Mouse (Mus musculus) embryo, embryonic 10 days (tissue): ENCODE results near the gene Jph4.

Source experiments
- DNase-seq: peaks from one replicate; pipeline ENCODE4 v3.0.0-alpha.2; 2015; ENCODE audit warnings: low spot score

Gene Jph4

DNA sequence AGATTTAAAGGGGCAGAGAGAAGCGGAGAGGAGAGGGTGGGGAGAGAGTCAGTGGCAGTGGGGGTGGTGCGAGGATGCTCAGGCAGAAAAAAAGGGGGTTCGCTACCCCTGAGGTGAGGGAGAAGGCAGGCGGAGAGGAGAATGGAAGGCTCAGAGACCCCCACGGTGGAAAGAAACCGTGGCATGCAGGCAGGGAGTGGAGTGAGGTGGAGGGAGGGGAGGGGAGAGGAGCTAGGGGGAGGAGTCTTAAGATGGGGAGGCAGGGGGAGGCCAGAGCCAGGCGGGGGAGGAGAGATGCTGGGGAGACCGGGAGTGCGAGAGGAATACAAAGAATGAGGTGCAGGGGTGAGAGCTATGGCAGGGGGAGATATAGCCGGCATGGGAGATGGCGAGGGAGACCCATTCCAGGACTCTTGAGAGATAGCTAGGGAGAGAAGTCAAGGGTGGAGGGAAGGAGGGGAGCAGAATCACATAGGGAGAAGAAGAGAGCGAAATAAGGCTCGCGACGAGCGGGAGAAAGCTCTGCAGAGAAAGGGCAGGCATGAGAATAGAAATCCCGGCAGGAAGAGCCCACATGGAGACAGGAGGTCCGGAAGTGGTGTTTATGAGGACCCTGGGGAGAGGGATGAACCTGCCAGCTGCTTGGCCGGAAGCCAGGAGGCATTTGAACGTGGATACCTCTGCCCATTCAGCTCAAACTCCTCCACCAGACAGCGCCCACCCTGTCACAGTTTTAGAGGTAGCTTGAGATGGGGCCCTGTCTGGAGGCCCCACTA lies at the start of gene Jph4:
Gene Jph4, minus strand, starts transcription at position 511 of the 776 bp plus-strand sequence.
- no peak for DNase-seq

DNA sequence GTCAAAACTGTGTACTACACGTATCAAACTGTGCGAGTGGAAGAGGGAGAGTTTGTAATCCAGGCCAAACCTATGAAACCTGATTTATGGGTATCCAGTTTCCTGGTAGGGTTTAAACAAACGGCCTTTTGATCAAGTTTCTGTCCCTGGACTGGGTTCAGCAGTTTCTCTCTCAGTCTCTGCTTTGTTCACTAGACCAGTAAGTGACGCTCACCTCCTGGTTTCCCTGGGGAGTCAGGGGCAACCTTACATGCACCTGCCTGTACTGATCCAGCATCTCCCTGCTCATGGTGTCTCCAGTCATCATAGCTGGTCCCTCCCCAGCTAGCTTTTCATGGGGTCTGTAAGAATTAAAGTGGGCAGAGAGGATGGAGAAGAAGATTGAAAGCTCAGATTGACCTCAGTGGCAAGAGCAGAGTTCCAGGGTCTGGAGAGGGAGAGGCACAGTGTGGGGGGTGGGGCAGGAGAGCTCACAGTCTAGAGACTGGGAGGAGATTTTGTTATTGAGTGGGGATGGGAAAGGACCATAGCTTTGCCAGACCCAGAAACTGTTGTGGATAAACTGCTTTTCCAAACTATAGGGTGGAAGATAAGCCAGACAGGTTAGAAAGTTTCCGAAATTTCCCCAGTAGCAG lies 47.6 kb upstream of the Jph4 start:
- no peak for DNase-seq

DNA sequence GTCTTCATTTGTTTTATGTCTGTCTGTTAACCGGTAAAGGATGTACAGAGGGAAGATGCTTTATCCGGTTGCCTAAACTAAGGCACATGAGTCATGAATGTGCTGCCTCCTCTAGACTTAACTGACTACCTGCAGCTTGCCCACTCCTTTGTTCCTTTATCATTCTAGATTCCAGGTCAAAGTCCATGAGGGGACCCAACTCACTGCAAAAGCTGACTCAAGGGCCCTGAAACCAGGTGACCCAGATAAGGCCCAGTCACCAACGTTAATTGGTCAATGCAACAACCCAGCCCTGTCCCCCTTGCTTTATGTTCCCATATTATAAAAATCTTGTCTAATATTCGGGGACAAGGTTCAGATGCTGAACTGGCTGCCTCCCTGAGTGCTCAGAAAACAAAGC lies 45.4 kb upstream of the Jph4 start:
- DNase-seq, result no peak

DNA sequence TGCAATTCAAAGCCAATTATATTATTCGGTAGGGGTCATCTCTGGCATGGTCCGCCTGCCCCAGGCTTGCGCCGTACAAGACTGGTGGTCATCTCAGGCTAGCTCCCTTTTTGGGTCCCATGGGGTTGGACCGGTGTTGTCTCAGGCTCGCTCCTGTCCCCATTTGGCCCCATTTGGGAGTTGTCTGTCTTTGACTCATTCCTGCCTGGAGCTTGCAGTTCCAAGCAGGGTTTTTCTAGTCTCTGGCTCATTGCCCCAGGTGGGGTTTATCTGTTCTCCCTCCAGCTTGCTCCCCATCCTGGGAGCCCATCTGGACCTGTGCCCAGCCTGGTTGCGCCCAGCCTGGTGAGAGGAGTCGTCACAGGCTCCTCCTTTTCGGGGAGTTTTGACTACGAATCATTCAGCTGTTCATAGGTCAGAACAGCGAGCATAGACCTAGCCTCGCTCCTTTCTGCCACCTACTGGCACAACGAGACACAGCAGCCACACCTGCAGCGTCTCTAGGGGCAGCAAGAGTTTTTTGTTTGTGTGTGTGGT lies 44.4 kb upstream of the Jph4 start:
- peak; percentile 90 for DNase-seq

DNA sequence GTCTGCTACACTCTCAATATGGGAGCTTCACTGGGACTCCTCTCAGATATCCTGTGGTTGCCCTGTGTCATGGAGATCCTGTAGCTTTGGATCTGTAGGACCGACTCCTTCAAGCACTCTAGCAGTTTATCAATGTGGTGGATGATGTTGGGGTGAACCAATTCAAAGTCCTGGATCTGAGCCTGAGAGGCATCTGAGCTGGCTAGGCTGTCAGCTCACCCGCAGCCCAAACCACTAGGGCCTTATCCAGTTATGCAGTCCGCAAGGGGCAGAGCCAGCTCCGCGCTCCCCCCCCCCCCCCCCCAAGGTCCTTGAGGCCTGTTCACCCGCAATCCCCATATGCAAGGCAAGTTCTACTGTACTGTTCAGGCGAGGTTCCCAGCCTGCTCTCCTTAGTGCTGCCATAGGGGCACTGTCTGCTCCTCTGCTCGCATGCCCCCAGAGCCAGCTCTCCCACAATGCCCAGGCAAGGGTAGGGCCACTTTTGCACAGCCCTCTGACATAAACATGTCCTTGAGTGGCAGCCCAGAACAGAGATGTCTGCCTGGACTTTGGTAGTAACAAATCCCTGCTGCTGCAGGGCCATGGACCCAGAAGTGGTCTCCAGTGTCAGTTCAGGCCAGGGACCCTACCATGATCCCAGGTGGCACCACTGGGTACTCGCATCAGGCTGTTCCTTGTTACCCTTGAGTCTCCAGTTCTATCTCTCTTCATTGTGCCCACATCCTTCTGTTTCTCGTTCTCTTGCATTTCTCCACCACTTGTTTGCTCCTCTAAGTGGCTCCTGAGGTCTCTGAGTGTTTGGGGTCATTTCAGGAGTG lies 43.7 kb upstream of the Jph4 start:
- DNase-seq, result no peak

DNA sequence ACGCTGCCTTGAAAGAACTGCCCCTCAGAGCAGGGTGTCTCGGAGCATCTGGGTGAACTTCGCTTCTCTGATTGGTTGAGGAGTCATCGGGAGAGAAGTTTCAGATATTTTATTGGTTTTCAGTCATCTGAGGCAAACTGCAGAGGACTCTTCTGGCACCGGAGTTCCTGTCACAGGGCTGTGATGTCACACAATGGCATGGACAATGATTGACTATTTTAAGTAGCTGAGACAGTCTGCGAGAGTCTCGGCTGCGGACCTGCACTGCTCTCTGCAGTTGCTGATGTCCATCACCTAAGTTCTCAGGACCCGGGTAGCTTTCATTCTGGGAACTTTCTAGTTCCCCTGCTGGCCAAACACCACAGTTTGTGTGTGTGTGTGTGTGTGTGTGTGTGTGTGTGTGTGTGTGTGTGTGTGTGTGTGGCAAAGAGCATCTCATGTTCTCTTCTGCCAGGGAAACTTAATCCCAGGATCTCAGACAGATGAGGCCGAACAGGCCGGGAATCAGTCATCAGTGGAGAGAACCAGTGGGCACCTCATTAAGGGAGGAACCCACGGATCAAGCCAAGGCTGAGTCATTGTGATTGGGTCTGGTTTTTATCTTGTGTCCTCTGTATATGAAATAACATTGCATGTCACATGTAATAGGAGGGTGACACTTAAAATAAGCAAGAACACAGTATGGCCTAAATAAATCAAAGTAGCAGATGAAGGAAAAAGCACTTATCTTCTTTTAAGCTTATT lies 40.8 kb upstream of the Jph4 start:
- DNase-seq, result no peak

DNA sequence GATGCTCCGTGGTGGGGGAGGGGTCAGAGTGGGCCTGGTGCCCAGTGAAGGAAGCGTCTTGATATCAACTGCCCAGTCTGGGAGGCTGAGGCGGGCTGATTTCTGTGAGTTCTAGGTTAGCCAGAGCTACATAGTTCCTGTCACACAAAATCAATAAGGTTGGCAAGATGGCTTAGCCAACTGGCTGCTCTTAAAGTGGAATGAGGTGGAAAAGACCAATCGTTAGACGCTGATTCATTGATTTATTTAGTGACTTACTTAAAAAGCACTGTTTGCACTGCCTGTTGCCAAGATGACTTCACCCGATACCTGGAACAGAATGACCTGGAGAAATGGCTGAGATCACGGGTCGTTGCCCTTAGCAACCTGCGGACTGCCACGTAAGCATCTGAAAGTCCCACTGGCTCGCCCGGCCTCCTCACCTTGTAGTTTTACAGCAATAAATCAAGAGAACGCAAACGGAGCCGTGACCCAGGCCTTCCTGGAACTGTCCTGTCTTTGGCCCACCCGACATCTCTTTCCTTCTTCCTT lies 36.3 kb upstream of the Jph4 start:
- DNase-seq, result no peak

DNA sequence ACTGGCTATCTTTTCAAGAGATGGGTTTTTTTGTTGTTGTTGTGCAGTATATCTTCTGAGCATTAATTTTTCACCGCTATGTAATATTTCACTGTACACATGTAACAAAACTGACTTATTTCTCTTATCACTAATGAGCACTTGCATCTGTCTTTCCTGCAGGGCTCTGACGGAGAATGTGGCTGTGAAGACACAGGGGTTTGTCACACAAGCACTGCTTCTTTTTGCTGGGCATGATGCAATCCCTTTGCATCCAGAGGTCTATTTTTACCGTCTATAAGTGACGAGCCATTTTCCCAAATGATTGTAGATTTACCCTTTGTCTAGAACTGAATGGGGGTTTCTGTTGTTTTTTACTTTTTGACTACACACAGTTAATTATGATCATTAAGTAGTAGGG lies 35.4 kb upstream of the Jph4 start:
- no peak for DNase-seq

DNA sequence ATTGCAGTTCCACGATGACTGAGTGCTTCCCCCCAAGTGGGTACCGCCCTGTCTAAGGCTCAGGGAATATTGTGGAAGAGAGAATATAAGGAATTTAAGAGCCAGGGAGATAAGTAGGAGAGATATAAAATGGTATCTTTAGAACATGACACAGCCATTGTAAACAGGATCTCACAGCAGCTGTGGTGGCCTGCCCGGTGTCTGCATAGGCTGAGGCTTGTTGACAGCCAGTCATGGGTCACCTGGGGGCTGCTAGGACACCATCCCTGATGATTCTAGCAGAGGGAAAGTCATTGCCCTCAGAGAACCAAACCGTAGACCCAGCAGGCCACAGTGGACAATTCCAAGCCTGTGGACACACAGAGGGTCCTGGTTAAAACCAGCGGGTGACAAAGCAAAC lies 34.2 kb upstream of the Jph4 start:
- DNase-seq, result no peak

DNA sequence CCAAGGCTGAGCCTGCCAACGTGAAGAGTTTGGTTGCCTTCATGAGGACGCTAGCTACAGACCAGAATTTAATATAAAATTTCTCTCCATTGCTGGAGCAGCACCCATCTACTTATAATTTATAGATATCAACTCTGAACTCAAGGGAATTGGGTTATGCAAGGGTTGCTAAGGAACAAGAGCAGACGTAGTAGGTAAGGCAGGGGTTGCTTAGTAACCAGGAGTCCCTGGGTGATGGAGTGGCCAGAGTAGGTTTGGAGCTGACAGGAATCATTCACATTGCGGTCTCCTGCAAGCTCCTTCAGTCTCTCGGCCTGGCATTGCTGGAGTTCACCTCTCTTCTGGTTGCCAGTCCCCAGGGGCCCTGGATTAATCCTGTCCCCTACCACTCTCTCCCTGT lies 32.3 kb upstream of the Jph4 start:
- no peak for DNase-seq

DNA sequence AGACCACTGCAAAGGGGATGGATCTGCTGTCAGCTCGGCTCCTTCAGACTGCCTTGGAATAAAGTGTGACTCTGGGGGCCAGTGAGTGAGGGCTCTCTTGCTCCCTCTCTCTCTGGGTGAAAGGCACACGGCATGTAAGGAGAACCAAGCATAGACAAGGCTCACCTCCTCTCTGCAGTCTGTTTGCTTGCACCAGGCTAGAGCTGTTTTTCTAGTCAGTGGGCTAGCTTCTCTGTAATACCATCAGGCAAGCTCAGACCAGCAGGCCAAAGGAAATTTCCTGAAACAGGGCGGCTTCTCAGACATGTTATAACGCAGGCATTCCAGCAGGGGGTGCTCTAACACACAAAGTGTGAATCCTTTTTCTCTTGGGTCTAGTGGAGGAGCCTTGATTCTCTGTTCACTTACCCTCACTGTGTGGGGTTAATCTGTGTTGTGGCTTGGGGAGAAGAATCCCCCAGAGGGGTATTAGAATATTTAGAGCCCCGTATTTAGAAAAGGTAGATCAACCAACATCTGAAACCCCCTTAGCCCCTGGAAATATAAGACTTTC lies 31.7 kb upstream of the Jph4 start:
- DNase-seq, result peak; percentile 82

DNA sequence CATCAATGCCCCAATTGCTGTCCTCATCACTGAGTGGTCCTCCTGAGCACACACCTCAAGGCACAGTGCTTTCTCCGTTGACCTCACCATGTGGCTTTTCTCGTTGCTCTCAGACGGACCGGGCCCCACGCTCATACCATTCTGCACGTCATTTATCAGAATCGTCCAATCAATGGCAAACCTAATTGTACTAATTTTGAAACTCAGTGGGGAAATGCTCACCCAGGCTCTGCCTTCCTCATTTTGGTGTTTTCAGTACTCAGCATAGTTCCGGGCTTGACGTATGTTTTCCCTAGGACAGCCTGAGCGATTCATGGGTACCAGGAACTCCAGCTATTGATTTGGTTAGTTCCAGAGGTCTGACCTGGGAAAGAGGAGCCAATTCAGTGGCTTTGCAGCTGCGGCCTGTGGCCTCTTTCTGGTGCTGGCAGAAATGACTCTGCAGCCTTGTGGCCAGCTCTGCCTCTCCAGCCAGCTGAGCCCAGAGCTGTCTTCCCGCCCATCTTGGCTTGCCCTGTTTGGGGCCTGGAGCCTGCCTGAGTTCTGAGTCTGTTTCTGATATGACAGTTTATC lies 30.2 kb upstream of the Jph4 start:
- no peak for DNase-seq

DNA sequence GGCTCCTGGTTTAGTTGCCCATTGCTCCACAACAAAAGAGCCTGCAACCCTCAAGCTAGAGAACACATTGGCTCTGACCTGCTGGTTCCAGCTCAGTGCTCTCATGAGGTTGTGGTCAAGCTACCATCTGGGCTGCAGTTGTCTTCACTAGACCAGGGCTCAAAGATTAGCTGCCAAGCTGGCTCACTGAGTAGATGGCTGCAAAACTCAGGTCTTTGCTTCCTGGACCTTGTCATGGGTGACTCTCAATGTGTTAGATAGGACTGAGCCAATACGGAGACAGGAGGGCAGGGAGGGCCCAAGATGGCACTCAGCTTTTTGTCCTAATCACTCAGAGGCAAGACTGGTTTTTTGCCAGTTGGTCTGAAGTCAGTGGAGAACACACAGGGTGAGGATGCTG lies 29.6 kb upstream of the Jph4 start:
- no peak for DNase-seq

DNA sequence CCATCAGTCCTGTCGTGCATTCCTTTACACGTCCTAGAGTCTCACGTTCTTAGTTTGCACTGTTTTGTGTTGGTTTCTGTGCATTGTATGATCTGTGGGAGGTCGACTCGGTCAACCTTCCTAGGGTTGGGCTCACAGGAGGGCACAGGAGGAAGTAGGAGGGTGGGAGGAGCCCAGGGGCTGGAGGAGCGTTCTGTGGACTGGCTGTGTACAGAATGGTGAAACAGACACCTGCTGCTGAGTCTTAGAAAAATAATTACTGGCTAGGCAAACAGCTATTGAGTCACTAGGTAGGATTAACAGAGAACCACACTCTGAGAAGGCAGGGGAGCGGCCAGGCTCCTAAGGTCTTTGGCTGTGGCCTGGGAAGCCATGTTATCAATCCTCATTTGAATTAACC lies 22.6 kb upstream of the Jph4 start:
- DNase-seq, result no peak

DNA sequence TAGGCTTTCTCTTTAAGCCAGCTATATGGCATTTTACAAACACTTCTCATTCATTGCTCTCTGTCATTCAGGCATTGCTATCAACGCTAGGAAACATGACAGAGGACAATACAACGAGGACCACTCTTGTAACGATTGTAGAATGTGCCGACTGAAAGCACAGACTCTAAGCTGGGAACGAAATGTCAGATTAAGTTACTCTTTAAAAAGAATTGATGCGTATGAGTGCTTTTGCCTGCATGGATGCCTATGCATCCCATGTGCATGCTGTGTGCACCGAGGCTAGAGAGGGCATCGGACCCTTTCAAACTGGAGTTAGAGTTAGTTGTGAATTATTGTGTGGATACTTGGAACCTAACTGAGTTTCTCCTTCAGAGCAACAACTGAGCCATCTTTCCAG lies 18.9 kb upstream of the Jph4 start:
- no peak for DNase-seq

DNA sequence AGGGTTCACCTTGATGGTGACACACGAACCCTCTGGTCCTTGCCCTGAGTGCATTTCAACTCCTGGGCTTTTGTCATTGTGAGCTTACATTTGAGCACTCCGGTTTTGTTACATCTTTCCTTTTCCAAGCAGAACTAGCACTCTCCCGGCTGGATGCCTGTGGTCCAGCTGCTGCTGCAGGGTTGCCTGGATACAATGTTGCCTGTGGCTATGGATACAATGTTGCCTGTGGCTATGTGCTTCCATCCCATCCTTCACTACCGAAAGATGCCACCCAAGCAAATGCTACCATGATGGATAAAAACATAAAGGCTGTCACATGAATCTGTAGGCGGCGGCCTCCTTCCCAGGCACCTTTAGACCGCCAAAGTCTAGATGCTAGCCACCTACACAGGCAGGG lies 9.8 kb upstream of the Jph4 start:
- no peak for DNase-seq

DNA sequence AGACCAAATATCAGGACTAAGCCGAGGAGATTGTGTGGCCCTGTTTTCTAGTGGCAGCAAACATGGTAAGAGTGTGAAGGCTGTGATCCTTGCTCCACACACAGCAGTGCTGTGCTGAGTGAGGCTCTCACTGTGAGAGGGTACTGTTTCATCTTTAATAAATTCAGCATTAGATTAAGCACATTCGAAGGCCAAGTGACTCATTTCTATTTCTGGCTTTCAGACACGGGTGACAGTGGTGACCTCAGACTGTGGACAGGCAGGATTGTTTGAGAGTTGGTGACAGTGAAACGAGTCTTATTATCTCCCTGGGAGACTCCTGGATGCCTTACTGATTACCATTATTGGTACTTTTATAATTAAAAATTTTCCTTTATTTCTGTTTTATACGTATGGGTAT lies 9.0 kb upstream of the Jph4 start:
- DNase-seq, result no peak

DNA sequence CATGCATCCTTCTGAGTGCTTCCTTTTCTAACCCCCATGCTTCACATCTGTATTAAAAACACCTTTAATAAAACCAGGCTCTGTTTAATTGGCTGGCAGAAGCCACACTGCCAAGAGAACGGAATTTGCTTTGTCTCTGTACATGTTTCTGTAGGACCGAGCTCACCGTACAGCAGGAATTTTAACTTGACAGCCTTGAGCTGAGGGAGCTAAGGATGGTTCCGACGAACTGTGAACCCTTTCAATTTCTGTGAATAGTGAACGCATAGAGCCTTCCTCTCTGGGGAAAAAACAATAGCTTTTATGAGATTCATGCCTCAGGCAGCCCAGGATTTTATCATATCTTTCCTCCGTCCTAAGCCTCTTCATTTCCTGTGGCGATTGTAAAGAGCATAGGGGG lies 5.6 kb upstream of the Jph4 start:
- no peak for DNase-seq

DNA sequence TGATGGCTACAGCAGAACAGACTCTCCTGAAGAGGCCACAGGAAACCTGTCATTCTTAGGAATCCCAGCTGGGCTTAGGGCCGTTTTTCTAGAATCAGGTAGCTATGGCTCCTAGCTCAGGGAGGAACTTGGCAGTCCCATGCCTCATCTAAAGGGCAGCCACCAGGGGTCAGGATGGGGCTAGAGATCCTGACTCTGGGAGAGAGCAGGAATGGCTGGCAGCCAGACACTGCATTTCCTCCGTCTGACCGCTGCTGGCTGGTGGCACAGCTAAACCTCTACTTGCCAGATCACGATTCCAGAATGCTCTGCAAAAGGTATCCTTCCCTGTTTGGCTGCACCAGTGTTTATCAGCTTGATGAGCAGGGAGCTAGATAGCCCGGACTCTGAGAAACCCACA lies 5.2 kb upstream of the Jph4 start:
- peak; percentile 93 for DNase-seq

DNA sequence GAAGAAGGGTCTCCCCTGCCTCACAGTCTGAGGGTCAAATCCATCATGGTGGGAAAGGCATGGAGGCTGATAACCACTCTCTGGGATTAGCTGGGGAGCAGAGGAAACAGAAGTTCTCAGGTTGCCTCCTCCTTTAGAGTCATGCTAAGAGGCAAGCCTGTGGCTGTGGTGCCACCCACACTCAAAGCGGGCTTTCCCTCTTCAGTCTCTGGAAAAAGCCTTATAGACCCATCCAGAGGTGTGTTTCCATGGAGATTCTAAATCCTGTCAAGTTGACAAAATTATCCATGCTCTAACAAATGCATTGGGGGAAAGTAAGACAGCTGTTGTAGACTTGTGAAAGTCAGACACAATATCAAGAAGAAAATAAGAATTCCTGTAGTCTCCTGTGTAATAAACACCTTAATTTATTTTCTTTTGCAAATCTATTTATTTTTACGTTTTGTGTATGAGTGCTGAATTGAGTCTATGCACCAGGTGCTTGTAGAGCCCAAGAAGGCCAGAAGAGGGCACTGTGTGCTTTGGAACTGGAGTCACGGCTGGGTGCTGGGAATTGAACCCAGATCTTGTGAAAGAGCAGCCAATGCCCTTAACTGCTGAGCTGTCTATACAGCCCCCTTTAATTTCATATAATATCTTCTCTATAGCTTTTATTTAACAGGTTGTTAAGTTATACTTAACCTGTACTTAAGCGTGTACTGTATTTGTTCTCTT lies 2.8 kb upstream of the Jph4 start:
- DNase-seq, result no peak

DNA sequence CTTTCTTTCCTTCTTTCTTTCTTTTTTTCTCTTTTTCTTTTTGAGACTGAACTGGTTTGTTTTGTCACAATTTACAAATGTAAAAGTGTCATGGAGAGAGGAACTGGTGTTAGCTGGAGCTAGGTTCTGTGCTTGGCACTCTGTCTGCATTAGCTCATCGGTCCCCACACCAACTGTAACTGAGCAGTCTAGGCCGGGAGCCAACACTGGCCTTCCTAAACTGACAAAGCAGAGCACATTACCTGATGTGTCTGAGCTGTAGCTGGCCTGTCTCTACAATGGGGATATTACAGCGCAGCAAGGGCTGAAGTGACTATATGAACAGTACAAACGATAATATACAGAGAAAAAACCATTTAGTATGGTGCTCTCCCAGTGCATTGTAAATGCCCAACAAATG lies 2.1 kb upstream of the Jph4 start:
- no peak for DNase-seq
